Mouse (Mus musculus): Measurements from ENCODE around the gene Ndufs2. TPM values are rescaled to one million over a fixed set of nuclear protein-coding genes. Genes with fewer than 3 reads are reported as not detected.

Gene Ndufs2
- polyA plus RNA-seq, 2 experiments from 2014 or later, result 108 to 141 TPM

- no peak for ATAC-seq
These were observed 57.0 kb downstream of the Ndufs2 start for GRCm38 (mm10) chr1:171193911-171194830.

DNA sequence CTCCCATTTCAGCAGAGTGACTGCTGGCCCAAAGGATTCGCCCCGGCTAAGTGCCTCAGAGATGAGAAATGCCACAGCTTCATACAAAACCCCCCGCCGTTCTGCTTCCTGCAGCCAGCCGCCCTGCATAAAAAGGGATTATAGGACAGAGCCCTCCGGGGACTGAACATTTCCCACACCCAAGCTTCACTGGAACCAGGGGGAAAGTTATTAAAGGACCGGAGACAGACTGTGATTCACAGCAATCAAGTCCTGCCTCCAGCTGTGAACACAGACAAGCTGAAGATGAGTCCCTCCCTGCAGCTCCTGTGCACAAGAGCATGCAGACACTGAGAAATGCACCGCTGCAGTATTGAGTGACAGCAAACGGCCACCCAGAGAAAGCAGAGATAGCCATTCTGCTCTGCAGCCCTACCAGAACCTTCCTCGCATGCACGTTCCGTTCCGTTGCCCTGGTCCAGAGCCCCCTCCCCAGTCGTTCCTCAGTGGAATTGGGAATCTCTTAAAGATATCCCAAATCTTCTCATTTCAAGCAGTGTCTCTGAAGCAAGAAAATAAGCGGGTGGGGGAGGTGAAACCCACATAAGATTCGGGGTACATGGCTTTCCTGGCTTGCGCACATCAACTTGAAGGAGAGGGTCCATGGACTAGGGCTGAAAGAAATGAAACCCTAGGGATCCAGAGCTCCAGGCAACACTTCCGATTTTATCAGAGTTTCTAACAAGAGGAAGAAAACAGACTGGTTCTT lies 57.9 kb downstream of the Ndufs2 start:
- ATAC-seq, result no peak

DNA sequence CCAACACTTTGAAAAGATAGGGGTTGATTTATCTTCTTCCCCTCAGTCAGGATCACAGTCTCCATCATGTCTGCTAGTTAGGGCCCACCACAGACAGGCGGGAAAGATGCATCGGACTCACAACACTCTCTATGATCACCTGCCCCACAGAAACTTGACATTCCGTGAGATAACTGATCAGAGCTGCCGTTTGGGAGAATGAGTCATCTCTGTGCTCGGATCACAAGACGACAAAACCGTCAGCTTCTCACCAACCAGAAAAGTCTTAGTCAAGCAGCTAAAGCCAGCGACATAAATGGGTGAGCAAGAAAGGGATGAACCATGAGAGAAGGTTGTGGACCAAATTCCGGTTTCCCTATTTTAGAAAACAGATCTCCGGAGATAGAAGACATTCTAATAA lies 58.9 kb downstream of the Ndufs2 start:
- ATAC-seq, result no peak

GRCm38 (mm10) chr1:171190832-171191231 lies 60.4 kb downstream of the Ndufs2 start:
- ATAC-seq, result no peak

- no peak for ATAC-seq
These were observed 61.6 kb downstream of the Ndufs2 start for GRCm38 (mm10) chr1:171189476-171190114.

GRCm38 (mm10) chr1:171189046-171189445 lies 62.1 kb downstream of the Ndufs2 start:
- ATAC-seq, result no peak

GRCm38 (mm10) chr1:171187851-171188700 lies 63.1 kb downstream of the Ndufs2 start:
- no peak for ATAC-seq

GRCm38 (mm10) chr1:171185655-171186054 lies 65.5 kb downstream of the Ndufs2 start:
- no peak for ATAC-seq

Other genes with a start within 250 kb of the Ndufs2 start
- gene Fcgr4, start 232.5 kb downstream of the Ndufs2 start, polyA plus RNA-seq (2017; shearing (Covaris generic)), result under 1 TPM in 1 of 2 experiments, not detected in 1; 0.40 TPM
- under 1 TPM in 1 of 2 experiments, not detected in 1; 0.45 TPM for gene Fcgr3, start 186.5 kb downstream of the Ndufs2 start, polyA plus RNA-seq (2017; shearing (Covaris generic))
- gene Cfap126, start 137.5 kb downstream of the Ndufs2 start, polyA plus RNA-seq (2017; shearing (Covaris generic)), result 1 to 10 TPM; 2.1 to 2.4 TPM
- gene Sdhc, start 100.8 kb downstream of the Ndufs2 start, polyA plus RNA-seq (2017; shearing (Covaris generic)), result 100 to 1,000 TPM; 102 to 131 TPM
- not detected for gene Mpz, start 100.7 kb downstream of the Ndufs2 start, polyA plus RNA-seq (2017; shearing (Covaris generic))
- not detected for gene Pcp4l1, start 55.1 kb downstream of the Ndufs2 start, polyA plus RNA-seq (2017; shearing (Covaris generic))
- under 1 TPM; 0.40 to 0.66 TPM for gene Nr1i3, start 37.4 kb downstream of the Ndufs2 start, polyA plus RNA-seq (2017; shearing (Covaris generic))
- 10 to 100 TPM; 25.1 to 27.8 TPM for gene Tomm40l, start 28.9 kb downstream of the Ndufs2 start, polyA plus RNA-seq (2017; shearing (Covaris generic))
- not detected for gene Apoa2, start 26.3 kb downstream of the Ndufs2 start, polyA plus RNA-seq (2017; shearing (Covaris generic))
- gene Fcer1g, start 17.0 kb downstream of the Ndufs2 start, polyA plus RNA-seq (2017; shearing (Covaris generic)), result 1 to 10 TPM; 1.7 to 4.0 TPM
- gene Adamts4, start 967 bp downstream of the Ndufs2 start, polyA plus RNA-seq (2017; shearing (Covaris generic)), result under 1 TPM in 1 of 2 experiments, not detected in 1; 0.09 TPM
- gene B4galt3, start 18.9 kb upstream of the Ndufs2 start, polyA plus RNA-seq (2017; shearing (Covaris generic)), result 10 to 100 TPM; 33.1 to 35.7 TPM
- 10 to 100 TPM; 53.6 to 58.0 TPM for gene Ppox, start 29.8 kb upstream of the Ndufs2 start, polyA plus RNA-seq (2017; shearing (Covaris generic))
- gene Usp21, start 36.6 kb upstream of the Ndufs2 start, polyA plus RNA-seq (2017; shearing (Covaris generic)), result 10 to 100 TPM; 11.8 to 19.8 TPM
- gene Ufc1, start 43.6 kb upstream of the Ndufs2 start, polyA plus RNA-seq (2017; shearing (Covaris generic)), result 100 to 1,000 TPM; 100 to 110 TPM
- gene Dedd, start 77.8 kb upstream of the Ndufs2 start, polyA plus RNA-seq (2017; shearing (Covaris generic)), result 10 to 100 TPM; 33.7 to 35.2 TPM
- gene Nit1, start 94.3 kb upstream of the Ndufs2 start, polyA plus RNA-seq (2017; shearing (Covaris generic)), result 10 to 100 TPM; 26.3 to 29.7 TPM
- 10 to 100 TPM; 34.7 to 60.5 TPM for gene Pfdn2, start 94.3 kb upstream of the Ndufs2 start, polyA plus RNA-seq (2017; shearing (Covaris generic))
- gene Klhdc9, start 109.4 kb upstream of the Ndufs2 start, polyA plus RNA-seq (2017; shearing (Covaris generic)), result under 1 TPM in 1 of 2 experiments, not detected in 1; 0.48 TPM
- gene Nectin4, start 118.7 kb upstream of the Ndufs2 start, polyA plus RNA-seq (2017; shearing (Covaris generic)), result under 1 TPM in 1 of 2 experiments, not detected in 1; 0.09 TPM
- 10 to 100 TPM; 71.7 to 78.8 TPM for gene Arhgap30, start 137.6 kb upstream of the Ndufs2 start, polyA plus RNA-seq (2017; shearing (Covaris generic))
- gene Usf1, start 159.9 kb upstream of the Ndufs2 start, polyA plus RNA-seq (2017; shearing (Covaris generic)), result 10 to 100 TPM; 41.0 to 43.1 TPM
- gene Tstd1, start 167.5 kb upstream of the Ndufs2 start, polyA plus RNA-seq (2017; shearing (Covaris generic)), result 1 to 10 TPM; 5.9 to 10.0 TPM
- gene F11r, start 186.1 kb upstream of the Ndufs2 start, polyA plus RNA-seq (2017; shearing (Covaris generic)), result under 1 TPM in 1 of 2 experiments, not detected in 1; 0.18 TPM

All from activated CD4-positive, CD25-positive, alpha-beta regulatory T cell, adult 4 months (primary cell).